Mouse (Mus musculus): ENCODE measurements around the gene Egfl8. TPM values are rescaled to one million over a fixed set of nuclear protein-coding genes. Genes with fewer than 3 reads are reported as not detected.

The Egfl8 gene
- polyA plus RNA-seq, 1 experiment from 2014 or later, result 2.3 TPM

DNA sequence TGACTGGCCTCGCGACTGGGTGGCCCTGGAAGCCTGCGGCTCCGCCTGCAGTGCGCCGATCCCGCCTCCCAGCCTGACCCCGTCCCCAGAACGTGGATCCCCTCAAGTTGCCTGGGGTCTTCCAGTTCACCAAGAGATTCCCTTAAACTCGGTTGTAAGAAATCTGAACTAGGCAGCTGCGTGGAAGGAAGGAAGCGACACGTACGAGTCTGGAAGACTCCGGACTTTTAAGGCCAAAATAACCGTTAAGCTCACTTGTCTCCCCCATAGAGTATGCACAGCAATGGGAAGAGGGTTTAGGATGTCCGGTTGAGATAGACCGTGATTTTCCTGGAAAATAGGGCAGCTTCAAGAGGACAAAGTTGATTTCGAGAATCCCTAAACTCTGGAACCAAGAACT is 28.0 kb downstream of the Egfl8 start:
- ATAC-seq (replicated peaks; ENCODE audit: low FRiP score) (no peak), DNase-seq (ENCODE audit: low spot score) (no peak)
- Histone ChIP-seq H3K27me3 (ENCODE audit: control insufficient read depth, insufficient read depth, low read length) (no peaks in the 10 kb centered on the region), H3K9me3 (ENCODE audit: control insufficient read depth, low read length) (no peaks in the 10 kb centered on the region), H3K4me2 (ENCODE audit: low read depth, low read length, severe bottlenecking) (peak overlapping the region; percentile 87), H3K9ac (ENCODE audit: low read length) (peak overlapping the region; percentile 80), H3K4me3 (ENCODE audit: low read depth, low read length) (peak overlapping the region; percentile 64), H3K36me3 (ENCODE audit: control insufficient read depth, insufficient read depth, low read length) (no peaks in the 10 kb centered on the region), H3K4me1 (replicated peaks; ENCODE audit: control insufficient read depth, insufficient read depth, low read length) (peaks cover 36% of the 10 kb centered on the region), H3K27ac (ENCODE audit: low read depth, low read length) (peak overlapping the region; percentile 99)
- WGBS, result 4% methylated on average over 19 of the region's 19 CpGs

DNA sequence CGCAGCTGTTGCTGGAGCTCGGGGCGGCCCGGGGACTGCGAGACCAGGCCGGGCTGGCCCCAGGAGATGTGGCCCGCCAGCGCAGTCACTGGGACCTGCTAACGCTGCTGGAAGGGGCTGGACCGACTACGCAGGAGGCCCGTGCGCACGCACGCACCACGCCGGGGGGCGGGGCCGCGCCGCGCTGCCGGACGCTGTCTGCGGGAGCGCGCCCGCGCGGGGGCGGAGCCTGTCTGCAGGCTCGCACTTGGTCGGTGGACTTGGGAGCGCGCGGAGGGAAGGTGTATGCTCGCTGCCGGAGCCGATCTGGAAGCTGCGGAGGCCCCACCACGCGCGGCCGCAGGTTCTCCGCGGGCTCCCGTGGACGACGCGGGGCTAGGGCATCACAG is 28.4 kb downstream of the Egfl8 start:
- ATAC-seq (replicated peaks; ENCODE audit: low FRiP score) (peak; percentile 81), DNase-seq (ENCODE audit: low spot score) (peak; percentile 98)
- peak overlapping the region; percentile 99 for H3K27ac ChIP-seq (ENCODE audit: low read depth, low read length)
- H3K4me3 ChIP-seq (ENCODE audit: low read depth, low read length), result peak overlapping the region; percentile 64
- H3K36me3 ChIP-seq (ENCODE audit: control insufficient read depth, insufficient read depth, low read length), result no peaks in the 10 kb centered on the region
- peak overlapping the region; percentile 87 for H3K4me2 ChIP-seq (ENCODE audit: low read depth, low read length, severe bottlenecking)
- H3K27me3 ChIP-seq (ENCODE audit: control insufficient read depth, insufficient read depth, low read length), result no peaks in the 10 kb centered on the region
- peak overlapping the region; percentile 80 for H3K9ac ChIP-seq (ENCODE audit: low read length)
- peaks cover 36% of the 10 kb centered on the region for H3K4me1 ChIP-seq (replicated peaks; ENCODE audit: control insufficient read depth, insufficient read depth, low read length)
- under 1% methylated on average over 50 of the region's 50 CpGs for WGBS
- no peaks in the 10 kb centered on the region for H3K9me3 ChIP-seq (ENCODE audit: control insufficient read depth, low read length)

DNA sequence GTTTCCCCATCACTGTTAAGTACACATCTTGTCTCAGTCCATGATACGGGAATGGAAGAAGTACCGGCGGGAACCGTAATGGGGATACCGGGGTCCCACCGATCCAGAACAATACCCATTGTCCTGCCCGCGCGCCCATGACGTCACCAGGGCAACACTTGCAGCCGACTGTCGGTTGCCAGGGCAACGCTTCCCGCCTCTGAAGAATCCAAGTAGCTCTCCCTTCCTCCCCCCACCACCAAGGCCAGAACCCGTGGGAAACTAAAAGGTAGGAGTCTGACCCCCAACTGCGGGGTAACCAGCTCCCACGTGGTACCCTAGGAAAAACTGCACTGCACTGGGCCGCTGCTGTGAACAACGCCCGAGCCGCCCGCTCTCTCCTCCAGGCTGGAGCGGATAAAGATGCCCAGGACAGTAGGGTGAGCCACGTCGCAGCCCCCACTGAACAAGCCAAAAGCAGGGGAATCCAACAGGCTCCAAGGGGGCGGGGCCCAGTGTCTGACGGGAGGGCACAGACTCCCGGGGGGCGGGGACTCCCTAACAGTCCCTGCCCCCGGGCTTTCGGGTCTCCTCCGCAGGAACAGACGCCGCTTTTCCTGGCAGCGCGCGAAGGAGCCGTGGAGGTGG is 28.9 kb downstream of the Egfl8 start:
- Histone ChIP-seq H3K27me3 (ENCODE audit: control insufficient read depth, insufficient read depth, low read length) (no peaks in the 10 kb centered on the region), H3K4me1 (replicated peaks; ENCODE audit: control insufficient read depth, insufficient read depth, low read length) (peaks cover 36% of the 10 kb centered on the region), H3K9ac (ENCODE audit: low read length) (peak overlapping the region; percentile 80), H3K36me3 (ENCODE audit: control insufficient read depth, insufficient read depth, low read length) (no peaks in the 10 kb centered on the region), H3K4me3 (ENCODE audit: low read depth, low read length) (peak overlapping the region; percentile 64), H3K4me2 (ENCODE audit: low read depth, low read length, severe bottlenecking) (peak overlapping the region; percentile 87), H3K9me3 (ENCODE audit: control insufficient read depth, low read length) (no peaks in the 10 kb centered on the region), H3K27ac (ENCODE audit: low read depth, low read length) (peak overlapping the region; percentile 99)
- peak; percentile 95 for DNase-seq (ENCODE audit: low spot score)
- ATAC-seq (replicated peaks; ENCODE audit: low FRiP score), result peak; percentile 79
- under 1% methylated on average over 38 of the region's 38 CpGs for WGBS

DNA sequence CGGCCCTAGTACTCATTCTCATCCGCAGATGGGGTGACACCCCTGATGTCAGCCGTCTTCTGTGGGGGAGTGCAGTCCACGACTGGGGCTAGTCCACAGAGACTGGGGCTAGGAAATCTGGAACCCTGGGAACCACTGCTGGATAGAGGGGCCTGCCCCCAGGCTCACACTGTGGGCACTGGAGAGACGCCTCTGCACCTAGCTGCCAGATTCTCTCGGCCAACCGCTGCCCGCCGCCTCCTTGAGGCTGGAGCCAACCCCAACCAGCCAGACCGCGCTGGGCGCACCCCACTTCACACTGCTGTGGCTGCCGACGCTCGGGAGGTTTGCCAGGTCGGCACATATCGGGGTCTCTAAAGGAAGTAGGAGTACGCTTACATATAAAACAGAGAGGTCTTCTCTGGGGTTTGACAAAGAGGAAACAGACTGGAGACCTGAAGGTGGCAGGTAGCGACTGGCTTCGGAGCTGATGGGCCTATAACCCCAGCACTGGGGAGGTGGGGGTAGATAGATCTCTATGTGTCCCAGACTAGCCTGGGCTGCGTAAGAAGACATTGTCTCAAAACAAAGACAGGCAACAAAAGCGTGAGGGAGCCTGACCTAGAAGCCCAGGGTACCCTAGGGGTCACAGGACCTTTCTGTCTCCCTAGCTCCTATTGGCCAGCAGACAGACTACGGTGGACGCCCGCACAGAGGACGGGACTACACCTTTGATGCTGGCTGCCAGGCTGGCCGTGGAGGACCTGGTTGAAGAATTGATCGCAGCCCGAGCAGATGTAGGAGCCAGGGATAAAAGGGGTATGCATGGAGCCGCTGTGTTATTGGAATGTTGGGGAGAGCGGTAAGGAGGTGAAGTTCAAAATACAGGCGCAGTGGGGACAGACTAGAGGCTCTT is 29.6 kb downstream of the Egfl8 start:
- Histone ChIP-seq H3K27me3 (ENCODE audit: control insufficient read depth, insufficient read depth, low read length) (no peaks in the 10 kb centered on the region), H3K4me1 (replicated peaks; ENCODE audit: control insufficient read depth, insufficient read depth, low read length) (peaks cover 31% of the 10 kb centered on the region), H3K4me3 (ENCODE audit: low read depth, low read length) (peak overlapping the region; percentile 64), H3K36me3 (ENCODE audit: control insufficient read depth, insufficient read depth, low read length) (no peaks in the 10 kb centered on the region), H3K9me3 (ENCODE audit: control insufficient read depth, low read length) (no peaks in the 10 kb centered on the region), H3K4me2 (ENCODE audit: low read depth, low read length, severe bottlenecking) (peak overlapping the region; percentile 87), H3K27ac (ENCODE audit: low read depth, low read length) (peak overlapping the region; percentile 99), H3K9ac (ENCODE audit: low read length) (peak overlapping the region; percentile 80)
- 18% methylated on average over 32 of the region's 32 CpGs for WGBS
- DNase-seq (ENCODE audit: low spot score), result no peak
- ATAC-seq (replicated peaks; ENCODE audit: low FRiP score), result peak; percentile 5; the same call in 1 of the 2 replicates

DNA sequence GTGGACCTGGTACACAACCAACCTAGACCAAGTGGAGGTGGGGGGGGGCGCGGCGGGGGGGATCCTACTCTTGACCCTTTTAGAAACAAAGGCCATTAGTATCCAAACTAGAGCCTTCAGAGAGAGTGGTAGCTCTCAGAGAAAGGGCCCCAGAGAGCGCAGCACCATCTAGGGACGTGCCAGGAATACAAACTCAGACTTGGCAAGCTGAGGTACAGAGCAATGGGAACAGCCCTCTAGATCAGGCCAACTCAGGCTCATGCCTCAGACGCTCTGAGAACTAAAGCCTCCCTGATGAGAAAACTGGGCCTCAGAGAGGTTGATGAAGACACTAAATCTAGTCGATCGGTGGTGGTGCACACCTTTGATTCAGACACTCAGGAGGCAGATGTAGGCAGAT is 30.6 kb downstream of the Egfl8 start:
- Histone ChIP-seq H3K4me2 (ENCODE audit: low read depth, low read length, severe bottlenecking) (no peak overlapping the region), H3K9me3 (ENCODE audit: control insufficient read depth, low read length) (no peaks in the 10 kb centered on the region), H3K27me3 (ENCODE audit: control insufficient read depth, insufficient read depth, low read length) (no peaks in the 10 kb centered on the region), H3K4me3 (ENCODE audit: low read depth, low read length) (no peak overlapping the region), H3K4me1 (replicated peaks; ENCODE audit: control insufficient read depth, insufficient read depth, low read length) (peaks cover 21% of the 10 kb centered on the region), H3K9ac (ENCODE audit: low read length) (no peak overlapping the region), H3K27ac (ENCODE audit: low read depth, low read length) (no peak overlapping the region), H3K36me3 (ENCODE audit: control insufficient read depth, insufficient read depth, low read length) (no peaks in the 10 kb centered on the region)
- DNase-seq (ENCODE audit: low spot score) (no peak), ATAC-seq (replicated peaks; ENCODE audit: low FRiP score) (no peak)
- WGBS, result 89% methylated on average over 8 of the region's 8 CpGs

DNA sequence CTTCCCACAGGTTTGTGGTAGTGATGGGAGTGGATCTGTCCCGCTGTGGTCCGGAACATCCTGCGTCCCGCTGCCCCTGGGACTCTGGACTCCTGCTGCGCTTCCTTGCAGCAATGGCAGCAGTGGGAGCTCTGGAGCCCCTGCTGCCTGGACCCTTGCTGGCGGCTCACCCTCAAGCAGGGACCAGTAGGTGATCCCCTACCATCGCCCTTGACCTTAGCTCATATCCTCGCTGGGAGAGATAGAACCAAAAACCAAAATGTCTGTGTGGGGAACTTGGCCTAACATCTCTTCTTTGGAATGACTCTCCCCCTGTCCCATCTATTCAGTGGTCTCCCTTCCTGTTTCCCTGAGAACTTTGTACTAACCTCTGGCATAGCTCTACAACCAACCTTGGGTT is 32.0 kb downstream of the Egfl8 start:
- Histone ChIP-seq H3K9me3 (ENCODE audit: control insufficient read depth, low read length) (no peaks in the 10 kb centered on the region), H3K27ac (ENCODE audit: low read depth, low read length) (no peak overlapping the region), H3K9ac (ENCODE audit: low read length) (no peak overlapping the region), H3K4me2 (ENCODE audit: low read depth, low read length, severe bottlenecking) (no peak overlapping the region), H3K36me3 (ENCODE audit: control insufficient read depth, insufficient read depth, low read length) (no peaks in the 10 kb centered on the region), H3K27me3 (ENCODE audit: control insufficient read depth, insufficient read depth, low read length) (no peaks in the 10 kb centered on the region), H3K4me1 (replicated peaks; ENCODE audit: control insufficient read depth, insufficient read depth, low read length) (peaks cover 13% of the 10 kb centered on the region), H3K4me3 (ENCODE audit: low read depth, low read length) (no peak overlapping the region)
- ATAC-seq (replicated peaks; ENCODE audit: low FRiP score) (no peak), DNase-seq (ENCODE audit: low spot score) (no peak)
- WGBS, result 77% methylated on average over 8 of the region's 8 CpGs

DNA sequence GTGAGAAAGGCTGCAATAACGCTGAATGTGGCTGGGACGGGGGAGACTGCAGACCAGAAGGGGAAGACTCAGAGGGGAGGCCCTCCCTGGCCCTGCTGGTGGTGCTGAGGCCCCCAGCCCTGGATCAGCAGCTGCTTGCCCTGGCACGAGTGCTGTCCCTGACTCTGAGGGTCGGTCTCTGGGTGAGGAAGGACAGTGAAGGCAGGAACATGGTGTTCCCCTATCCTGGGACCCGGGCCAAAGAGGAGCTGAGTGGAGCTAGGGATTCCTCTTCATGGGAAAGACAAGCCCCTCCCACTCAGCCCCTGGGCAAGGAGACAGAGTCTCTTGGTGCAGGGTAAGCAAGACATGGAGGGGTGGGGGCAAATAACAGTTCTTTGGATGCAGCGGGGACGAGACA is 32.4 kb downstream of the Egfl8 start:
- ATAC-seq (replicated peaks; ENCODE audit: low FRiP score), result no peak
- Histone ChIP-seq H3K27ac (ENCODE audit: low read depth, low read length) (no peak overlapping the region), H3K9me3 (ENCODE audit: control insufficient read depth, low read length) (no peaks in the 10 kb centered on the region), H3K4me1 (replicated peaks; ENCODE audit: control insufficient read depth, insufficient read depth, low read length) (peaks cover 10% of the 10 kb centered on the region), H3K36me3 (ENCODE audit: control insufficient read depth, insufficient read depth, low read length) (no peaks in the 10 kb centered on the region), H3K27me3 (ENCODE audit: control insufficient read depth, insufficient read depth, low read length) (no peaks in the 10 kb centered on the region), H3K9ac (ENCODE audit: low read length) (no peak overlapping the region), H3K4me3 (ENCODE audit: low read depth, low read length) (no peak overlapping the region), H3K4me2 (ENCODE audit: low read depth, low read length, severe bottlenecking) (no peak overlapping the region)
- 58% methylated on average over 7 of the region's 7 CpGs for WGBS
- DNase-seq (ENCODE audit: low spot score), result no peak

DNA sequence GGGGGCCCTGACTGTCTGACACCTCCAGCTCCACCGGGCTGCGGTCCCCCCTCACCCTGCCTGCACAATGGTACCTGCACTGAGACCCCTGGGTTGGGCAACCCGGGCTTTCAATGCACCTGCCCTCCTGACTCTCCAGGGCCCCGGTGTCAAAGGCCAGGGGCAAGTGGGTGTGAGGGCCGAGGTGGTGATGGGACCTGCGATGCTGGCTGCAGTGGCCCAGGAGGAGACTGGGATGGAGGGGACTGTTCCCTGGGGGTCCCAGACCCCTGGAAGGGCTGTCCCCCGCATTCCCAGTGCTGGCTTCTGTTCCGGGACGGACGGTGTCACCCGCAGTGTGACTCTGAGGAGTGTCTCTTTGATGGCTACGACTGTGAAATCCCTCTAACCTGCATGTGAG is 33.2 kb downstream of the Egfl8 start:
- Histone ChIP-seq H3K27me3 (ENCODE audit: control insufficient read depth, insufficient read depth, low read length) (no peaks in the 10 kb centered on the region), H3K9me3 (ENCODE audit: control insufficient read depth, low read length) (no peaks in the 10 kb centered on the region), H3K4me2 (ENCODE audit: low read depth, low read length, severe bottlenecking) (no peak overlapping the region), H3K27ac (ENCODE audit: low read depth, low read length) (no peak overlapping the region), H3K9ac (ENCODE audit: low read length) (no peak overlapping the region), H3K4me1 (replicated peaks; ENCODE audit: control insufficient read depth, insufficient read depth, low read length) (peaks cover 7% of the 10 kb centered on the region; the same call in 1 of the 2 replicates), H3K36me3 (ENCODE audit: control insufficient read depth, insufficient read depth, low read length) (no peaks in the 10 kb centered on the region), H3K4me3 (ENCODE audit: low read depth, low read length) (no peak overlapping the region)
- no peak for DNase-seq (ENCODE audit: low spot score)
- 87% methylated on average over 12 of the region's 12 CpGs for WGBS
- ATAC-seq (replicated peaks; ENCODE audit: low FRiP score), result no peak

All from forebrain, embryonic 11.5 days (tissue).